Mouse (Mus musculus): Measurements from ENCODE around the gene Dnajc2.

DNA sequence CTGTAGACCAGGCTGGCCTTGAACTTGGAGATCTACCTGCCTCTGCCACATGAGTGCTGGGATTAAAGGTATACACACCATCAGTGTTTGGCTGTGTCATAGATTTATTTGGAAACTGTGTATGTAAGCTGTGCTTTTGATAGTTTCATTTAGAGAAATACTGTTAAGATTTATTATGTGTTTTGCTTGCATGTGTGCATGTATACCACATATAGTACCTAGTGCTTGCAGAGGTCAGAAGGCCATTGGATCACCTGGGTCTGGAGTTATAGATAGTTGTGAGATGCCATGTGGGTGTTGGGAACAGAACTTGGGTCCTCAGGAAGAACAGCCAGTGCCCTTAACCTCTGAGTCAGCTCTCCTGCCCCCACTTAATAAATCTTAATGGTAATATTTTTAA lies 40.4 kb downstream of the Dnajc2 start:
- TF ChIP-seq POLR2A (IDR thresholded peaks at IDR 0.05; ENCODE audit: extremely low read depth, insufficient read depth, low read length) (no peak), CTCF (IDR thresholded peaks at IDR 0.05; ENCODE audit: extremely low read depth, insufficient read depth, low read length) (no peak)

All from cortical plate, adult 2 months (tissue).